In the genomic region with DNA sequence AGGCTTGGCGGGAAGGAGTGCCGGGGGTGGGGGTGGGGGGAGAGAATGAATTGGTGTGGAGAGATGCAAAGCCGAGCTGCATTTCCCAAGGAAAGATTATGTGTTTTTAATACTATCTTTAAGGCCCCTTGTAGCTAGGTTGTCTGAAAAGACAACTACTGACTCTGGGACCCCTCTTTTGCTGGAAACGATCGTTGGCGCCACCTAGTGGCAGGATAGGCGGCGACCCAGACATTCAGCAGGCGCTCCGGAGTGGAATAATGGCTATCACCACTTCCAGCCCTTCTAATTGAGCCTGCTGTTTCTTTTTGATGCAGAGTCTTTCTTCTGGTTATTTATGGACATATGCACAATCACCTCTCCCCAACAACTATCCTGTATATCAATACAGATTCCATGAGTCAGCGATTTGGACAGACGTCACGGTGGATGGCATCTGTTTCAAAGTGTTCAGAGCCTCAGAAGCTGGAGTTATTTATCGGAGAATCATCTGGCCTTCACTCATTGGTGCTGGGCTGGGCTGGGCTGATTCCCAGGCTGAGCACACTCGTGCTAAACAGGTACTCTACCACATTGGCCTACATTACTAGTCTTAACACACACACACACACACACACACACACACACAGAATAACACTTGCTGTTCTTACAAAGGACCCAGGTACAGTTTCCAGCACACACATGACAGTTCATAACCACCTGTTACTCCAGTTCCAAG, we compare ENCODE assay signal across 9 mouse cellular contexts. TPM values are rescaled to one million over a fixed set of nuclear protein-coding genes. Genes with fewer than 3 reads are reported as not detected.
DNase-seq lines count a peak whose midpoint lies in the region; ATAC-seq and TF ChIP-seq lines count a peak whose summit lies in the region.
"Had no signal": no experiment of that assay in that cellular context is flagged by ENCODE, and none has a peak within 500 bp of the region (broad histone marks: within the 10 kb centered on the region; RNA-seq: fewer than 3 reads in every experiment).

No protein-coding gene starts in this region.

- H3K4me1 ChIP-seq in embryonic facial prominence, embryonic 14.5 days (ENCODE audit: control insufficient read depth, insufficient read depth, low read length), result no peaks in the 10 kb centered on the region
- no peaks in the 10 kb centered on the region for H3K4me1 ChIP-seq in heart, embryonic 14.5 days (ENCODE audit: control insufficient read depth in 2 of 2, insufficient read depth in 2 of 2, low read length in 2 of 2)
- no peaks in the 10 kb centered on the region for H3K4me1 ChIP-seq in lung, embryonic 14.5 days (ENCODE audit: insufficient read depth)

- peak; percentile 81 to 82 for DNase-seq in B cell, adult 2 months
- DNase-seq in adrenal gland, postnatal 14 days, result peak; percentile 88
- DNase-seq in embryonic facial prominence, embryonic 14.5 days (ENCODE audit: low spot score), result peak; percentile 62
- DNase-seq in kidney, postnatal 36 days, result peak; percentile 60 to 87
- peak; percentile 87 for DNase-seq in lung, embryonic 14.5 days
- peak; percentile 62 for DNase-seq in ovary, postnatal 10 days (ENCODE audit: low spot score)
- peak; percentile 78 for DNase-seq in thymus, postnatal 14 days

- 15% methylated on average over 15 of the region's 15 CpGs for WGBS in embryonic facial prominence, embryonic 14.5 days
- WGBS in heart, embryonic 14.5 days, result 22% methylated on average over 15 of the region's 15 CpGs
- WGBS in lung, embryonic 14.5 days, result 20% methylated on average over 15 of the region's 15 CpGs

- no peak overlapping the region for H3K4me2 ChIP-seq in embryonic facial prominence, embryonic 14.5 days (ENCODE audit: low read depth, low read length)
- H3K4me2 ChIP-seq in heart, embryonic 14.5 days (ENCODE audit: low read length), result 0 out of 2 replicates have a peak overlapping the region, but pooled peaks have one; percentile 2
- H3K4me2 ChIP-seq in lung, embryonic 14.5 days, result no peak overlapping the region

- H3K4me3 ChIP-seq in embryonic facial prominence, embryonic 14.5 days (ENCODE audit: low read depth, low read length), result no peak overlapping the region
- H3K4me3 ChIP-seq in heart, embryonic 14.5 days (ENCODE audit: control insufficient read depth in 1 of 2, insufficient read depth in 1 of 2, low read depth in 1 of 2, low read length in 2 of 2), result no peak overlapping the region
- H3K4me3 ChIP-seq in lung, embryonic 14.5 days (ENCODE audit: low read depth, low read length), result no peak overlapping the region
- H3K4me3 ChIP-seq: erythroblast, embryonic 14.5 days had no signal

- ATAC-seq in embryonic facial prominence, embryonic 14.5 days (ENCODE audit: low read depth), result peak; percentile 68; the same call in 1 of the 2 replicates
- no peak for ATAC-seq in heart, embryonic 14.5 days (ENCODE audit: insufficient number of reproducible peaks, insufficient read depth, low FRiP score, low read depth)
- peak; percentile 76 for ATAC-seq in lung, embryonic 14.5 days (ENCODE audit: insufficient read depth)

- H3K27me3 ChIP-seq in embryonic facial prominence, embryonic 14.5 days (replicated peaks; ENCODE audit: control insufficient read depth, insufficient read depth, low read length), result no peaks in the 10 kb centered on the region
- H3K27me3 ChIP-seq in heart, embryonic 14.5 days (ENCODE audit: control insufficient read depth, insufficient read depth, low read length), result peaks cover 8% of the 10 kb centered on the region; the same call in 1 of the 2 replicates
- no peaks in the 10 kb centered on the region for H3K27me3 ChIP-seq in lung, embryonic 14.5 days (ENCODE audit: insufficient read depth, low read length)

- H3K36me3 ChIP-seq in embryonic facial prominence, embryonic 14.5 days (ENCODE audit: control insufficient read depth, insufficient read depth, low read length), result no peaks in the 10 kb centered on the region
- no peaks in the 10 kb centered on the region for H3K36me3 ChIP-seq in heart, embryonic 14.5 days (ENCODE audit: control insufficient read depth, insufficient read depth, low read length)
- H3K36me3 ChIP-seq in lung, embryonic 14.5 days (ENCODE audit: insufficient read depth), result no peaks in the 10 kb centered on the region

- TF ChIP-seq CTCF in lung, embryonic 14.5 days (IDR thresholded peaks at IDR 0.05; ENCODE audit: low read depth), result peak; percentile 87

- H3K27ac ChIP-seq in embryonic facial prominence, embryonic 14.5 days (replicated peaks; ENCODE audit: low read depth, low read length), result no peak overlapping the region
- H3K27ac ChIP-seq in heart, embryonic 14.5 days (replicated peaks in 1 of 2; ENCODE audit: control insufficient read depth in 1 of 2, insufficient read depth in 1 of 2, low read depth in 2 of 2, low read length in 2 of 2), result no peak overlapping the region
- H3K27ac ChIP-seq in lung, embryonic 14.5 days (ENCODE audit: low read depth), result no peak overlapping the region

- no peaks in the 10 kb centered on the region for H3K9me3 ChIP-seq in embryonic facial prominence, embryonic 14.5 days (ENCODE audit: control insufficient read depth, low read length)
- H3K9me3 ChIP-seq in heart, embryonic 14.5 days (ENCODE audit: control insufficient read depth, low read length), result no peaks in the 10 kb centered on the region
- no peaks in the 10 kb centered on the region for H3K9me3 ChIP-seq in lung, embryonic 14.5 days (ENCODE audit: low read depth, low read length)

- H3K9ac ChIP-seq in embryonic facial prominence, embryonic 14.5 days (ENCODE audit: low read depth, low read length), result 0 out of 2 replicates have a peak overlapping the region, but pooled peaks have one; percentile 14
- no peak overlapping the region for H3K9ac ChIP-seq in heart, embryonic 14.5 days (ENCODE audit: low read length)
- H3K9ac ChIP-seq in lung, embryonic 14.5 days, result no peak overlapping the region

RNA-seq across cellular contexts. Expression of a gene that starts 24.9 kb away (rescaled TPM):
- total RNA-seq in adrenal gland, postnatal 14 days (2021), result not detected in 2 replicates
- 13.0 and 14.5 TPM in 2 replicates for polyA plus RNA-seq in embryonic facial prominence, embryonic 14.5 days (2014; fragmentation: Nextera tagmentation; extraction: Ambion mirVana)
- polyA plus RNA-seq in heart, embryonic 14.5 days (2014; fragmentation: Nextera tagmentation; extraction: Ambion mirVana), result 19.0 and 19.1 TPM in 2 replicates
- polyA plus RNA-seq in lung, embryonic 14.5 days (2014; fragmentation: Nextera tagmentation; extraction: Ambion mirVana), result not detected in 2 replicates
- polyA plus RNA-seq: erythroblast, embryonic 14.5 days had no signal

RNA-seq across cellular contexts. Expression of a gene that starts 53.5 kb away (rescaled TPM):
- 2.8 and 3.4 TPM in 2 replicates for total RNA-seq in adrenal gland, postnatal 14 days (2021)
- 0.22 and 0.29 TPM in 2 replicates for polyA plus RNA-seq in embryonic facial prominence, embryonic 14.5 days (2014; fragmentation: Nextera tagmentation; extraction: Ambion mirVana)
- polyA plus RNA-seq in heart, embryonic 14.5 days (2014; fragmentation: Nextera tagmentation; extraction: Ambion mirVana), result not detected in 2 replicates
- not detected in 2 replicates for polyA plus RNA-seq in lung, embryonic 14.5 days (2014; fragmentation: Nextera tagmentation; extraction: Ambion mirVana)
- polyA plus RNA-seq: erythroblast, embryonic 14.5 days had no signal

RNA-seq across cellular contexts. Expression of a gene that starts 58.4 kb away (rescaled TPM):
- 2.8 and 4.3 TPM in 2 replicates for total RNA-seq in adrenal gland, postnatal 14 days (2021)
- 1.3 and 3.3 TPM in 2 replicates for polyA plus RNA-seq in embryonic facial prominence, embryonic 14.5 days (2014; fragmentation: Nextera tagmentation; extraction: Ambion mirVana)
- 0.28 and 0.63 TPM in 2 replicates for polyA plus RNA-seq in heart, embryonic 14.5 days (2014; fragmentation: Nextera tagmentation; extraction: Ambion mirVana)
- polyA plus RNA-seq in lung, embryonic 14.5 days (2014; fragmentation: Nextera tagmentation; extraction: Ambion mirVana), result 2.9 and 4.8 TPM in 2 replicates
- polyA plus RNA-seq: erythroblast, embryonic 14.5 days had no signal

Comparison
In these comparisons a context has a peak if more than half of its experiments do, and no peak if none do; other contexts are left out.
1. RNA of a gene that starts 24.9 kb away (polyA plus RNA-seq): 19.0 to 19.1 TPM in heart, embryonic 14.5 days and 13.0 to 14.5 TPM in embryonic facial prominence, embryonic 14.5 days; not detected in lung, embryonic 14.5 days; every median in the first group is over 10 times any median in the second.
2. Peak in every context shown above with its lines, with median percentiles within 50 percentile points of each other: DNase-seq.